Mouse (Mus musculus) heart, postnatal 4 days (tissue): ENCODE measurements around the gene Ttll5. TPM values are rescaled to one million over a fixed set of nuclear protein-coding genes. Genes with fewer than 3 reads are reported as not detected.

Experiments used
- DNase-seq: peaks from one replicate; pipeline ENCODE4 v3.0.0; 2021
- total RNA-seq, 2 experiments: library from RNA; stranded (reverse); gene quantifications; 2 replicates each; pipeline ENCODE4 v1.2.3; 2021

Ttll5 gene
- total RNA-seq, 2 experiments from 2014 or later: 16.8 to 17.9 TPM

GRCm38 (mm10) chr12:85848164-85848958 is 23.9 kb downstream of the Ttll5 start:
- peak; percentile 43 for DNase-seq

GRCm38 (mm10) chr12:85850661-85851060 is 26.2 kb downstream of the Ttll5 start:
- DNase-seq: no peak

- DNase-seq: no peak
These were observed 29.4 kb downstream of the Ttll5 start for GRCm38 (mm10) chr12:85853836-85854235.

GRCm38 (mm10) chr12:85854271-85854670 is 29.8 kb downstream of the Ttll5 start:
- DNase-seq: no peak

GRCm38 (mm10) chr12:85857300-85857699 is 32.8 kb downstream of the Ttll5 start:
- no peak for DNase-seq

- no peak for DNase-seq
These were observed 34.7 kb downstream of the Ttll5 start for GRCm38 (mm10) chr12:85859111-85859510.

GRCm38 (mm10) chr12:85859511-85860189 is 35.2 kb downstream of the Ttll5 start:
- peak; percentile 35 for DNase-seq

GRCm38 (mm10) chr12:85862514-85862913 is 38.1 kb downstream of the Ttll5 start:
- no peak for DNase-seq

GRCm38 (mm10) chr12:85865526-85865925 is 41.1 kb downstream of the Ttll5 start:
- peak; percentile 25 for DNase-seq

- DNase-seq: no peak
These were observed 42.2 kb downstream of the Ttll5 start for GRCm38 (mm10) chr12:85866624-85867023.

GRCm38 (mm10) chr12:85867125-85867524 is 42.7 kb downstream of the Ttll5 start:
- no peak for DNase-seq

GRCm38 (mm10) chr12:85869423-85869822 is 45.0 kb downstream of the Ttll5 start:
- DNase-seq: peak; percentile 53

- peak; percentile 63 for DNase-seq
These were observed 55.3 kb downstream of the Ttll5 start for GRCm38 (mm10) chr12:85879631-85880314.

GRCm38 (mm10) chr12:85885024-85885423 is 60.6 kb downstream of the Ttll5 start:
- DNase-seq: no peak

GRCm38 (mm10) chr12:85890054-85890453 is 65.6 kb downstream of the Ttll5 start:
- DNase-seq: no peak

- no peak for DNase-seq
These were observed 79.5 kb downstream of the Ttll5 start for GRCm38 (mm10) chr12:85903986-85904385.

- no peak for DNase-seq
These were observed 81.2 kb downstream of the Ttll5 start for GRCm38 (mm10) chr12:85905666-85906065.

- no peak for DNase-seq
These were observed 83.4 kb downstream of the Ttll5 start for GRCm38 (mm10) chr12:85907896-85908295.

- no peak for DNase-seq
These were observed 86.4 kb downstream of the Ttll5 start for GRCm38 (mm10) chr12:85910811-85911210.

- no peak for DNase-seq
These were observed 88.4 kb downstream of the Ttll5 start for GRCm38 (mm10) chr12:85912712-85913504.

GRCm38 (mm10) chr12:85926897-85927296 is 102.4 kb downstream of the Ttll5 start:
- DNase-seq: peak; percentile 27

GRCm38 (mm10) chr12:85928513-85928912 is 104.1 kb downstream of the Ttll5 start:
- no peak for DNase-seq
